25 mouse cellular contexts compared by ENCODE assay signal in the genomic region with DNA sequence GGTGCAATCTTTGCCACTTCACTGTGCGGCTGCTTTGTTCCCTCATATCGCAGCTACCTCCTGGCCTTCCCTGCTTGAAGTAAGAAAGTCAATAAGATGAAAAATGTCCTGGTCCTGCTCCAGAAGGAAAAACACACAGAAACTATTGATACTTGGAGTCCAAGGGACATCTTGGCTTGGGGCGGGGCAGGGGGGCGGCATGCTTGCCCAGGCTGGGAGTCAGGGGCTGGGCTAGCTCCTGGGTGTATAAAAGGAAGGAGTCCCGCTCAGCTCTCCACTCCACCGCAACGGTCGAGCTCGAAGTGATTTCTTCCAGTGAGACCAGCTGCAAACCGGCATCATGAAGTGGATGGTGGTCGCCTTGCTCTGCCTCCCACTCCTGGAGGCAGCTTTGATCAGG. TPM values are rescaled to one million over a fixed set of nuclear protein-coding genes. Genes with fewer than 3 reads are reported as not detected.
"Had no signal": no experiment of that assay in that cellular context is flagged by ENCODE, and none has a peak within 500 bp of the region (broad histone marks: within the 10 kb centered on the region; RNA-seq: fewer than 3 reads in every experiment).

A gene (plus strand): TSS at position 277 of the 400 bp plus-strand sequence.

- H3K4me3 ChIP-seq: intestine, embryonic 15.5 days; layer of hippocampus, adult 2 months; left cerebral cortex, adult 2 months; limb, embryonic 12.5 days; limb, embryonic 15.5 days; midbrain, embryonic 10.5 days; midbrain, embryonic 13.5 days had no signal

- H3K27ac ChIP-seq: intestine, embryonic 15.5 days; layer of hippocampus, adult 2 months; left cerebral cortex, adult 2 months; limb, embryonic 12.5 days; limb, embryonic 15.5 days; liver, embryonic 14.5 days; macrophage; midbrain, embryonic 10.5 days; midbrain, embryonic 13.5 days had no signal

- H3K27me3 ChIP-seq: intestine, embryonic 15.5 days; limb, embryonic 15.5 days; midbrain, embryonic 13.5 days had no signal

- H3K9ac ChIP-seq: intestine, embryonic 15.5 days; limb, embryonic 12.5 days; limb, embryonic 15.5 days; liver, embryonic 14.5 days; liver, postnatal 0 days; midbrain, embryonic 13.5 days had no signal

- H3K9me3 ChIP-seq: intestine, embryonic 15.5 days; limb, embryonic 12.5 days; limb, embryonic 15.5 days; midbrain, embryonic 10.5 days; midbrain, embryonic 13.5 days had no signal

- H3K36me3 ChIP-seq: intestine, embryonic 15.5 days; limb, embryonic 12.5 days; limb, embryonic 15.5 days; midbrain, embryonic 10.5 days; midbrain, embryonic 13.5 days had no signal

- H3K4me2 ChIP-seq: intestine, embryonic 15.5 days; limb, embryonic 12.5 days; limb, embryonic 15.5 days; liver, embryonic 11.5 days; midbrain, embryonic 13.5 days had no signal

- H3K4me1 ChIP-seq: intestine, embryonic 15.5 days; limb, embryonic 12.5 days; limb, embryonic 15.5 days; midbrain, embryonic 13.5 days had no signal

- DNase-seq: kidney, adult 11 months; kidney, adult 9 months; kidney, postnatal 14 days; kidney, postnatal 4 days; layer of hippocampus, postnatal 36 days; liver, postnatal 0 days; thymus, postnatal 25 days had no signal

- ATAC-seq: hindbrain, embryonic 16.5 days; intestine, embryonic 15.5 days; liver, postnatal 0 days; midbrain, embryonic 13.5 days; midbrain, embryonic 16.5 days had no signal

RNA-seq across cellular contexts. Expression of the gene that starts here (rescaled TPM):
- total RNA-seq: layer of hippocampus, adult 2 months; layer of hippocampus, postnatal 10 days; layer of hippocampus, postnatal 36 days; left cerebral cortex, adult 2 months; left cerebral cortex, postnatal 10 days; left cerebral cortex, postnatal 36 days; megakaryocyte, adult 5-6 weeks had no signal
- polyA plus RNA-seq: hindbrain, embryonic 16.5 days; limb, embryonic 12.5 days; liver, embryonic 11.5 days; liver, embryonic 14.5 days; macrophage; midbrain, embryonic 13.5 days; neural tube, embryonic 11.5 days; neural tube, embryonic 14.5 days had no signal
